Mouse (Mus musculus) adrenal gland, postnatal 10 days (tissue): ENCODE data around the gene Dnajc24. TPM values are rescaled to one million over a fixed set of nuclear protein-coding genes. Genes with fewer than 3 reads are reported as not detected.

ENCODE experiments used
- DNase-seq: peaks from one replicate; pipeline ENCODE4 v3.0.0; 2021; ENCODE audit warnings: mixed read lengths
- long read RNA-seq, 2 experiments: library from polyadenylated mRNA; stranded (forward); transcript quantifications; one replicate each; pipeline ENCODE4 v2.0.0; 2021
- microRNA-seq: library from miRNA; unstranded; fragments of <30 nt; microRNA quantifications from one replicate; pipeline ENCODE4 v1.2.0, GENCODE M21; 2021
- total RNA-seq, 2 experiments: library from RNA; stranded (reverse); gene quantifications; 2 replicates each; pipeline ENCODE4 v1.2.3; 2021

Dnajc24 gene
- 10 to 100 TPM; 21.4 to 24.4 TPM for total RNA-seq
- long read RNA-seq, experiment 1, transcript Dnajc24-201 (5 exons, 1,197 nt): major isoform, 23 of 30 reads
- long read RNA-seq, experiment 1, partial matches to known transcripts: 2 of 30 reads
- long read RNA-seq, experiment 1, other reads (novel, unspliced or antisense): 3 of 30 reads
- long read RNA-seq, experiment 2, transcript Dnajc24-201 (5 exons, 1,197 nt): major isoform, 20 of 26 reads
- long read RNA-seq, experiment 2, partial matches to known transcripts: 0 of 26 reads
- long read RNA-seq, experiment 2, other reads (novel, unspliced or antisense): 2 of 26 reads

- DNase-seq: peak; percentile 92
Measured at GRCm38 (mm10) chr2:106002835-106003739, at the start of gene Dnajc24. Gene Dnajc24 (minus strand): TSS chr2:106003549.

GRCm38 (mm10) chr2:106046686-106047085, 43.3 kb upstream of the Dnajc24 start:
- no peak for DNase-seq

DNA sequence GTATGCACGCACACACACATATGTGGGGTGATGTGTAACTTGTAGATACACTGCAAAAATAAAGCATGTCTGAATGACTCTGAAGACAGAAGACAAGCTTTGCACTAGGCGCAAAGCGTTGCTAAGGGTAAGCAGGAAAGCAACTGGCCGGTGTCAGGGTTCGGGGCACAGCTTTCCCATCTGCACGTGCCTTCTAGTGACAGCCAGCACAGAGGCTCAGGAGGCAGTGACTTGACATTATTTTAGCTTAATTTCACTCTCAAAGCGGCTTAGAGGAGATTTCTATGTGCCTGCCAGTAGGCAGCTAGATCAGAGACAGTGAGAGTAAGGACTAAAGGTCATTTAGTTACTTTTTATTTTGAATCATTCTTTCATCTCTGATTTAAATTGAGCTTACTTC, 39.1 kb upstream of the Dnajc24 start:
- no peak for DNase-seq

DNA sequence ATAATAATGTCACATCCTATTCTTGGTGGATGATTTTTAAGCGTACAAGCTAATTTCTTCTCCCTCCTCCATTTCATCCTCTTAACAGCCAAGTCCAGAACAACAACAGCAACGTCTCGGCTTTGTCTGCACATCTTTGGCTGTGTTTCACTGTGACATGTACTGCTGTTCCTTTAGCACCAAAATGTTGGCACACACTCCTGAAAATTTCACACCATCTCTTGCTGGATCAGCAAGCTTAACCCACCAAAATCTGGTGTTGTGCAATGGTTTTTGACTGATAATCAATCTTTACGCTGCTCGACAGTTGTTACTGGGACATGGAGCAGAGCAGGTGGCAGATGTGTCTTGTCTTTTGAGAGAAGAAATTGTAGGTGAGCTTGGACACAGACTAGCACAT, 38.6 kb upstream of the Dnajc24 start:
- DNase-seq: no peak

GRCm38 (mm10) chr2:106038286-106038685, 34.9 kb upstream of the Dnajc24 start:
- no peak for DNase-seq

DNA sequence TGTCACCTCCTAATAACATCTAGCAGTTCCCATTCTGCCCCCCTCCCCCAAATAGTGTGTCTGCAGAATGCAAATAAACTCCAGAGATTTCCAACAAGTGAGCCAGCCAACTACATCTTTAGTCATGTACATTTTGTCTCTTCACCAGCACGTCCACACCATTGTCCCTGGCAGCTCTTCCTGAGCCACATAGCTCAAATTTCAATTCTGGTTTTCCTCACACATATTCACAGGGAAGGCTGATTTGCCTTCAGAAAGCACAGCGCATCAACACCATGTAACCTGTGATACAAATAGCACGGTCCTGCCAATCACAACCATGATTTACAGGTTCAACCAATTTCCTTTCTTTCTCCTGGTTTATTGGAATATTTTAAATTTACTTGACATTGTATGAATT, 21.5 kb upstream of the Dnajc24 start:
- DNase-seq: no peak

- DNase-seq: no peak
Measured at GRCm38 (mm10) chr2:106008415-106008814, 5.1 kb upstream of the Dnajc24 start.

DNA sequence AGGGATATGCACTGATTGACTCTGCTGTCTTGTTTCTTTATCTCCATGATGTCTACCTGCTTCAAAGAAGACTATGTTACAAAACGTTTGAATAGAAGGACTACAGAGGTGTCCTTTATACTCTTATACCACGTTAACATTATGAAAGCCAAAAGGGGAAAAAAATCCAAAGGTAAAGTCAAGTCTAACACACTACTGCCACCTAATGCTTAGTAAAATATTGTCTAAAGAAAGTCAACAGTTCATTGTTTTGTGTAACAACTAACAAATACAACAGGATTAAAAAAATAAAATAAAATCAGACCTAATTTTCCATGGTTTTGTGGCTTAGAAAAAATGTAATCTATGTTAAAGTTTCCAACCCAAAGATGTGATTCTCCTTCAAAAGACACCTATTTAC, 15.3 kb downstream of the Dnajc24 start:
- no peak for DNase-seq

DNA sequence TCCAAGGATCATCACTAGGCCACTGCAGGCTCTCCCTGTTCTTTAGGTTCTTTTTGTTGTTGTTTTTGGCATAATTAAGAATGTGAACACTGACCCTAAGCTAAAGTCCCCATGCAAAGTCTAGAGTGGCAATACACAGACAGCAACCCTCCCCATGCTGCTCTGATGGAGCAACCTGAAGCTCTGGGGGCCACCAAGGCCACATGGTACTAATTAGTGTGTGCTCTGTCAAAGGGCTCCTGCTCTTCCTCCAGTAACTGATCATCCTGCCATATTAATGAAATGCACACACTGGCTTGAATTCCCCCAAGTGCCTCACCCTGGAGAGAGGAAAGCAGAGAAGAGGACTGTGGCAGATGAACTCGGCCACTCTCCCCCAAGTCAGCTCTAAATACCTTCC, 16.2 kb downstream of the Dnajc24 start:
- no peak for DNase-seq

DNA sequence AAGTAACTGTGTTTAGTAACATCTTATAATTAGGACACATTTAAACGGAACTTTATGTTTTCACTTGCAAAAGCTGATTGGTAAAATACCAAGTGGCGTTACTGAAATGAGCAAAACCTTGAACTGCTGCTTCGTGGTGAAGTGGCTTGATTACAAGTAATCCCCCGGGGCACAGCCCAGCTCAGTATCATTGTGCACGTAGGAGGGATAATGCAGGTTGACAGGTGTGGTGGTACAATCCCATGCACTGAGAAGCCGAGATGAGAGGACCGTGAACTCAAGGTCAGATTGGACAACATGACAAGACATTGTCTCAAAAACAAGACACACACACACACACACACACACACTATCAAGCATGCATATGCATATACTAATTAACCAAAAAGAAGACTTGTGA, 18.1 kb downstream of the Dnajc24 start:
- DNase-seq: no peak

- DNase-seq: no peak
Measured at GRCm38 (mm10) chr2:105978065-105978464, 25.3 kb downstream of the Dnajc24 start.

DNA sequence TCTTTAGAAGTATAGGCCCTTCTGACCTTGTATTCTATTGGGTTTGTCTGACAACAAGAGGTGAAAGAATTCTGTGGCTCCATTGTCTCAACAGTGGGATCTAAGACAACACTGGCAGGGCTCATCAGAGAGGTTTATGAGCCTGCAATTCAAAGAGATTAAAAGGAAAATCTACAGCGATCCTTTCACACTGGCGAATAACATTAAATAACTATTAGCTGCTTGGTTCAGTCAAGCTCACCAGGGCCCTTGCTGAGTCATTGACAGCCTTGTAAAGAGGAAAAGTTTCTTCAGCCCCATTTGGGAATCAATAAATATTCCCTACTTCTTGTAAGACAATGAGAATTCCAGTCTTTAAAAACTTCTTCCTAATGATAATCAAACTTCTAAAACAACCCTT, 29.4 kb downstream of the Dnajc24 start:
- DNase-seq: no peak

DNA sequence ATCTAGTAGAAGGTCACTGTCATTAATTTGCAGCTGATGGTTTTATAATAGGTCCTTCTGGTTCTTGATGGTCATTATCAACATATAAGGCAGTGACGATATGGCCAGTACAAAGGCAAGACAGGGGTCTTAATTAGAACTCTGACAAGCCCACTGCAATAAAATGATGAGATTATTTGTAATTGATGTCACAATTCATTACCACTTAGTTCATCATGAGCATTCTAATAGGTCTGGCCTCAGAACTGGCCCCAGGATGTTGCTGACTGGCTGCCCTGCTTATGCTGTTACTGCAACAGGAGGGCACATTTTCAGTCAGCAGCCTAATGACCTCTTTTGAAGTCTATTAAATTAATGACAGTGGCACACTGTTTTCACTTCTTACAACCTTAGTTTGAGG, 39.9 kb downstream of the Dnajc24 start:
- DNase-seq: no peak

- no peak for DNase-seq
Measured at GRCm38 (mm10) chr2:105953862-105954261, 49.5 kb downstream of the Dnajc24 start.

GRCm38 (mm10) chr2:105951350-105951940, 51.9 kb downstream of the Dnajc24 start:
- DNase-seq: no peak

GRCm38 (mm10) chr2:105950131-105950530, 53.2 kb downstream of the Dnajc24 start:
- no peak for DNase-seq

- DNase-seq: no peak
Measured at GRCm38 (mm10) chr2:105917623-105918346, 85.6 kb downstream of the Dnajc24 start.

Small RNA genes within 50 kb of the gene (microRNA-seq; reads per million reads assigned to microRNA genes)
- gene Gm22002: not detected

Other genes with a start within 250 kb of the Dnajc24 start
- 10 to 100 TPM; 18.0 to 21.2 TPM for gene Elp4, start 99.0 kb downstream of the Dnajc24 start, total RNA-seq
- 10 to 100 TPM; 50.2 to 50.9 TPM for gene Immp1l, start 98.9 kb downstream of the Dnajc24 start, total RNA-seq